Mouse (Mus musculus) liver, postnatal 0 days (tissue): ENCODE results near the gene Vps4a. TPM values are rescaled to one million over a fixed set of nuclear protein-coding genes. Genes with fewer than 3 reads are reported as not detected.

Experiments
- ATAC-seq: fragments of 200-750 bp; cut with Nextera tagmentation; 2 replicates; pipeline ENCODE4 v1.8.0; 2017; ENCODE audit warnings: mild to moderate bottlenecking, moderate library complexity
- DNase-seq: peaks from one replicate; pipeline ENCODE4 v3.0.0-alpha.2; 2016
- H3K27ac ChIP-seq: fragments of 300-500 bp; sonication (generic); 2 replicates; pipeline ENCODE4 v1.5.1; 2014; ENCODE audit warnings: antibody characterized with exemption, moderate library complexity, mild to moderate bottlenecking, low read depth
- H3K27me3 ChIP-seq: fragments of 300-500 bp; sonication (generic); 2 replicates; pipeline ENCODE4 v1.6.1; 2014; ENCODE audit warnings: low read length, control low read depth, mixed read lengths; ENCODE audit not compliant: insufficient read depth
- H3K36me3 ChIP-seq: fragments of 300-500 bp; sonication (generic); replicated peaks from 2 replicates; pipeline ENCODE4 v1.6.1; 2014; ENCODE audit warnings: mild to moderate bottlenecking, control low read depth, low read length, moderate library complexity, mixed read lengths; ENCODE audit not compliant: insufficient read depth
- H3K4me1 ChIP-seq: fragments of 300-500 bp; sonication (generic); 2 replicates; pipeline ENCODE4 v1.6.1; 2014; ENCODE audit warnings: antibody characterized with exemption, mild to moderate bottlenecking, control low read depth; ENCODE audit not compliant: insufficient read depth
- H3K4me2 ChIP-seq: fragments of 300-500 bp; sonication (generic); 2 replicates; pipeline ENCODE4 v1.6.1; 2014; ENCODE audit warnings: low read depth, mild to moderate bottlenecking, low read length, moderate library complexity, mixed read lengths
- H3K4me3 ChIP-seq: fragments of 300-500 bp; sonication (generic); 2 replicates; pipeline ENCODE4 v1.5.1; 2014; ENCODE audit warnings: low read depth, low read length
- H3K9ac ChIP-seq: fragments of 300-500 bp; sonication (generic); replicated peaks from 2 replicates; pipeline ENCODE4 v1.6.1; 2014; ENCODE audit warnings: mild to moderate bottlenecking, moderate library complexity
- H3K9me3 ChIP-seq: fragments of 300-500 bp; sonication (generic); 2 replicates; pipeline ENCODE4 v1.6.1; 2016; ENCODE audit warnings: mild to moderate bottlenecking, control low read depth, low read length, mixed read lengths
- CTCF ChIP-seq: sonication (generic); IDR thresholded peaks from 2 replicates; pipeline ENCODE4 v1.5.1; 2016; ENCODE audit warnings: antibody characterized with exemption, low read depth
- EP300 ChIP-seq: IDR thresholded peaks from 2 replicates; pipeline ENCODE4 v1.6.1; 2016; ENCODE audit warnings: antibody characterized with exemption, low read depth, mild to moderate bottlenecking
- WGBS: fragments of 180-500 bp; shearing (Covaris S2); extraction: QIAGEN DNeasy Blood & Tissue Kit; methylation state at CpG from one replicate; pipeline ENCODE4 v1.1.7; 2014; ENCODE audit not compliant: insufficient replicate concordance; 5-methylcytosine and 5-hydroxymethylcytosine counted together
- polyA plus RNA-seq: library from polyadenylated mRNA; unstranded; fragments of >200 nt; fragmentation: Nextera tagmentation; extraction: Ambion mirVana; gene quantifications from 2 replicates; pipeline ENCODE4 v1.2.1, GENCODE M21; 2015

Vps4a gene
- polyA plus RNA-seq, 1 experiment from 2014 or later, result 18.3 TPM

DNA sequence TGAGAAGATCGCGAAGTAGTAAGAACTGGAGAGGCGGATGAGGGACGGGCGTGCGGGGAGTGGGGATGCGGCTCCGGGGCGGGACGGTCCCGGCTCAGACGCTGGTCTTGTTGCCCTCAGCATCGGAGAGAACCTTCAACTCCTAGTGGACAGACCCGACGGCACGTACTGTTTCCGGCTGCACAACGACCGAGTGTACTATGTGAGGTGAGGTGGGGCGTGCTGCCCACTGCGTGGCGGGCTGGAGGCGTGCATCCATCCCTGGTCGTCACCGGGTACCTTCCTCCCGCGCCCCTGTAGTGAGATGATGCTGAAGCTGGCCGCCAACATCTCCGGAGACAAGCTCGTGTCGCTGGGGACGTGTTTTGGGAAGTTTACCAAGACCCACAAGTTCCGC, 25.9 kb downstream of the Vps4a start:
- ATAC-seq, result peak; percentile 56
- H3K36me3 ChIP-seq, result peaks cover 39% of the 10 kb centered on the region
- no peak for TF ChIP-seq CTCF
- TF ChIP-seq EP300, result no peak; the same call in 1 of the 2 replicates

DNA sequence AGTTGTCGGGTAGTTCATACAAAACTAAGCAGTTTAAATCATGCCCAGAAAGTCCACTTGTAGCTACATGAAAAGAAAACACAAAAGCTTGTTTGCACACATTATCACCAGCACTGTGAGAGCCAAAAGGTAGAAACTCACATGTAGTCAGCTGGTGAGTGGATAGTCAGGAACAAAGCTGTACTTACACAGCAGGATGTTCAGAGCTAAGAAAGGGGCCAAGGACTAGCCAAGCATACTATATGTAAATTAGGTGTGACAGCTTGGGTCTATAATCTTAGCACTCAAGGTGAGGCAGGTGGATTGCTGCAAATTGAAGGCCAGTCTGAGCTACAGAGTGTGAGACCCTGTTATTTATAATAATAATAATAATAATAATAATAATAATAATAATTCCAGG, 31.6 kb downstream of the Vps4a start:
- ATAC-seq (no peak), DNase-seq (no peak)
- TF ChIP-seq EP300, result no peak
- no peak for TF ChIP-seq CTCF
- H3K27me3 ChIP-seq, result no peaks in the 10 kb centered on the region
- peaks cover 10% of the 10 kb centered on the region for H3K4me1 ChIP-seq
- no peak overlapping the region for H3K4me3 ChIP-seq
- H3K9ac ChIP-seq, result no peak overlapping the region
- no peak overlapping the region for H3K27ac ChIP-seq
- H3K4me2 ChIP-seq, result no peak overlapping the region
- peaks cover 9% of the 10 kb centered on the region for H3K36me3 ChIP-seq
- 74% methylated on average over 1 of the region's 1 CpGs for WGBS
- no peaks in the 10 kb centered on the region for H3K9me3 ChIP-seq

More for the DNA sequence above, 25.9 kb downstream of the Vps4a start:
- Histone ChIP-seq H3K4me3 (peak overlapping the region; percentile 92), H3K4me2 (peak overlapping the region; percentile 94), H3K27me3 (no peaks in the 10 kb centered on the region), H3K4me1 (peaks cover 23% of the 10 kb centered on the region), H3K27ac (peak overlapping the region; percentile 58), H3K9me3 (no peaks in the 10 kb centered on the region), H3K9ac (peak overlapping the region; percentile 84)
- WGBS, result under 1% methylated on average over 33 of the region's 33 CpGs
- no peak for DNase-seq

DNA sequence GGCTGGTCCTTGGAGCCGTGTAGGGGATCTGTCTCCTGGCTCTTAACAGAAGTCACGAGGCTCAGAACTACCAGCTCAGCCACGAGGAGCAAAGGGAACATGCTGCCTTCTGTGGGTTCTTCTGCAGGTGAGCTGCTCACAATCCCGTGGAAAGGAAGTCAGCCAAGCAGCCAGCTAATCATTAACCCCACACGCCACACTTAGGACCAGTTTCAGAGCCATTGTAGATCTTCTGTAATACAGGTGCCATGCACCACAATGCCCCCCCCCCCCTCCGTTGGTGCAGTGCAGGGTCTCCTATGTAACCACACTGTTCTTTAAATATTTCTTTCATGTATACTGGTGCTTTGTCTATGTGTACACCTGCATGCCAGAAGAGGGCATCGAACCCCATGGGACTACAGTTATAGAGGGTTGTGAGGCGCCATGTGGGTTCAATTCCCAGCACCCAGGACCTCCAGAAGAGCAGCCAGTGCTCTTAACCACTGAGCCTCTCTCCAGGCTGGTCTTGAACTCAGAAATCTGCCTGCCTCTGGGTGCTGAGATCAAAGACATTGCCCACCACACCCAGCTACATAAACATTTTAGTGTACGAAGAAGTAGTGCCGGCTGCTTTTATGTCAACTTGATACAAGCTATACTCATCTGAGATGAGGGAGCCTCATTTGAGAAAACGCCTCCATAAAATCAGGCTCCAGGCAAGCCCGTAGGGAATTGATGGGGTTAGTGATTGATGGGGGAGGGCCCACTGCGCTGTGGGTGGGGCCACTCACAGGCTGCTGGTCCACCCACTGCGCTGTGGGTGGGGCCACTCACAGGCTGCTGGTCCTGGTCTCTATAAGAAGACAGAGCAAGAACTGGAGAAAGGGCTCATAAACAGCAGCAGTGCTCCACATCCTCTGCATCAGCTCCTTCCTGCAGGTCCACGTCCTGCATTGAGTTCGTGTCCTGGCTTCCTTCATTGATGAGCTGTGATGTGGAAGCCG, 34.8 kb downstream of the Vps4a start, which contains the start of gene Tmed6:
Gene Tmed6 (minus strand): TSS at position 134 of the 986 bp plus-strand sequence.
- Histone ChIP-seq H3K27me3 (no peaks in the 10 kb centered on the region), H3K9ac (no peak within 1 kb of the TSS), H3K27ac (no peak within 1 kb of the TSS), H3K4me1 (peaks cover 2% of the 10 kb centered on the region; the same call in 1 of the 2 replicates), H3K4me2 (no peak within 1 kb of the TSS), H3K9me3 (no peaks in the 10 kb centered on the region), H3K4me3 (no peak within 1 kb of the TSS), H3K36me3 (peaks cover 11% of the 10 kb centered on the region; the same call in 1 of the 2 replicates)
- DNase-seq, result peak; percentile 34
- 49% methylated on average over 17 of the region's 17 CpGs for WGBS
- TF ChIP-seq EP300, result no peak
- TF ChIP-seq CTCF, result no peak
- ATAC-seq, result peak; percentile 79

DNA sequence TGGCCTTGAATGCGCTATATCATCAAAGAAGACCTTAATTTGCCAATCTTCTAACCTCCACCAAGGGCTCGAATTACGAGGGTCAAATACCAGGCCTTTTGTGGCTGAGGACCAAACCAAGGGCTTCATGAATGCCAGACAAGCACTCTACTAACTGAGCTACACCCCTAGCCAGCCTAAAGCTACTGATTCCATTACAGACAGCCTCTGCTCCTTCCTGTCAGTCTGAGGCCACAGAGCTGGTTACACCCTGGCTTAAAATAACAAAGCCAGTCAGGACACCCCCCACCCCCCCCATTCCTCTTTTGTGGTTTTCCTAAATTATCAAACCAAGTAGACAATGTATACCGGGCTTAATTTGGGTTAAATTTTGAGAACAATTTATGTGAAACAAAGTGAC, 42.7 kb downstream of the Vps4a start:
- peaks cover 59% of the 10 kb centered on the region for H3K36me3 ChIP-seq
- no peak for ATAC-seq

DNA sequence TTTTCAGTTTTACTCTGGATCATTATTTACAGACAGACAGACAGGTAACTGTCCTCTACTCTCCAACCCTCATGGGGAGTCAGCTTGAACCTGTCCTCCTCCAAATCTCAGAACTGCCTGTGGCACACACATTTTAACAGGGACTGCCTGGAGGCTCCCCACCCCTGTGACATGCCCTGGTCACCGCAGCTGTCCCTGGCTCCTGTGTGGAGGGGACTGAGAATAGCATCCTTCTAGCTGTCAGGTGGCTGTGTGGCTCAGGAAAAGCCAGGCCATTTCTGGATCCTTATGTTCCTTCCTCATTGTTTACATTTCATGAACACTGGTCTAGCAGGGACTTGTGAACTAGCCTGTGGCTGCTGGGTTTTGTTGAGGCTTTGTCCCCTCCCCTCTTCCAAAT, 43.1 kb downstream of the Vps4a start:
- Histone ChIP-seq H3K4me1 (no peaks in the 10 kb centered on the region), H3K9me3 (no peaks in the 10 kb centered on the region), H3K36me3 (peaks cover 63% of the 10 kb centered on the region), H3K4me2 (no peak overlapping the region), H3K4me3 (no peak overlapping the region), H3K9ac (no peak overlapping the region), H3K27ac (no peak overlapping the region), H3K27me3 (no peaks in the 10 kb centered on the region)
- TF ChIP-seq CTCF (no peak), EP300 (no peak)
- DNase-seq (no peak), ATAC-seq (no peak)
- WGBS, result 90% methylated on average over 1 of the region's 1 CpGs

More for the DNA sequence above, 42.7 kb downstream of the Vps4a start:
- Histone ChIP-seq H3K27ac (no peak overlapping the region), H3K4me2 (no peak overlapping the region), H3K27me3 (no peaks in the 10 kb centered on the region), H3K9ac (no peak overlapping the region), H3K9me3 (no peaks in the 10 kb centered on the region), H3K4me1 (no peaks in the 10 kb centered on the region), H3K4me3 (no peak overlapping the region)
- DNase-seq, result no peak
- WGBS, result 65% methylated on average over 4 of the region's 4 CpGs
- TF ChIP-seq EP300 (no peak), CTCF (no peak)

DNA sequence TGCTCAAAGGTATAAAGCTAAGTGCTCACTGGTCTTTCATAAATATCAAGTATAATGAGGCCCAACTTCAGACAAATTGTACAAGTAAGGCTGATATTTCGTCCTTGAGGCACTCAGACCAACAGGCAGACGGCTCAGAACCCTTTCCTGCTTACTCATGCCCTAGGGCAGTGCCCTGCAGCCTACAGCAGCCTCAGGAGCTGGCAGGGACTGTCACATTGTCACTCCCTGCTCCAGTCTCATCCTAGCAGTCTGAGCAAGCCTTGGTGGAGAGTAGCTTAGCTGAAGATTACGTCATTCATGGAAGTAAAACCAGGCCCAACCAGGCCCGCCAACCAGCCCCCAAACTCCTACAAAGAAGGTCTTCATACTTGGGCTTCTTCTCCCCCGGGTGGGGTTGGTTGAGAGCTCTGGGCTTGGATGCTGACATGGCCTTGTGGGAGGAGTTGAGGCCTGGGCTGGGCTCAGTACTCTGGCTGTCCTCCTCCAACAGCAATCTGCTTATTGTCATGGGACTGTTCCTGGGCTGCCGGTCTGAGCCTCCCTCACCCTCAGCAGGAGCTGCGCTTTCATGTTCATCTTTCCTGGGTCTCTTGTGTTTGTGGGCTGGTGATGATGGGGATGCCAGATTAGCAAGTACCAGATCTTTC, 45.3 kb downstream of the Vps4a start:
- Histone ChIP-seq H3K27me3 (no peaks in the 10 kb centered on the region), H3K9ac (no peak overlapping the region), H3K27ac (no peak overlapping the region), H3K4me2 (no peak overlapping the region), H3K4me1 (no peaks in the 10 kb centered on the region), H3K36me3 (peaks cover 69% of the 10 kb centered on the region), H3K9me3 (no peaks in the 10 kb centered on the region), H3K4me3 (no peak overlapping the region)
- ATAC-seq (no peak), DNase-seq (no peak)
- no peak for TF ChIP-seq CTCF
- no peak for TF ChIP-seq EP300
- WGBS, result 83% methylated on average over 7 of the region's 7 CpGs
